Mouse (Mus musculus) embryonic stem cell, embryonic (primary cell): ENCODE data around the gene Tpd52l2.

Experiments
- CTCF ChIA-PET, 4 experiments: fragments of 300-600 bp in 2 of 4; fragments of 350-600 bp in 2 of 4; sonication (Branson Sonifier 250); formaldehyde crosslinking; loops; one replicate each; lab custom pipeline; 2022; ENCODE audit warnings: inconsistent platforms in 2 of 4; lab: Charles Lee
- POLR2A ChIA-PET, 4 experiments: fragments of 300-600 bp in 2 of 4; fragments of 350-600 bp in 2 of 4; sonication (Branson Sonifier 250); formaldehyde crosslinking; loops; one replicate each; lab custom pipeline; 2022; ENCODE audit warnings: antibody characterized with exemption in 4 of 4, inconsistent platforms in 1 of 4; lab: Charles Lee

The Tpd52l2 gene

GRCm38 (mm10) chr2:181497548-181497875 is 570 bp downstream of the Tpd52l2 start:
- CTCF ChIA-PET: interaction anchor here in 3 of 4 experiments (0.6 to 2.4 kb wide), 17 partner anchors 10 to 311 kb away, joined by 3 to 19 read pairs (median 5); partner anchors contain the start of genes Dnajc5 (in 2 of the 3) and Ppdpf (in 2 of the 3)
- POLR2A ChIA-PET: interaction anchor here (0.6 to 13.6 kb wide), 33 partner anchors 8 to 577 kb away, joined by 3 to 95 read pairs (median 5); partner anchors contain the start of genes Dnajc5 (in 4 of the 4), Arfrp1 (in 1 of the 4), Rtel1 (in 1 of the 4) and Samd10 (in 1 of the 4)

- ChIA-PET POLR2A (interaction anchor here in 3 of 4 experiments (0.6 to 13.6 kb wide), 10 partner anchors 9 to 178 kb away, joined by 3 to 95 read pairs (median 4); partner anchors contain the start of genes Dnajc5 (in 2 of the 3) and Zbtb46 (in 1 of the 3)), CTCF (interaction anchor here in 2 of 4 experiments (0.5 to 0.8 kb wide), 2 partner anchors 13 to 21 kb away, joined by 3 to 5 read pairs; partner anchors contain the start of gene Dnajc5 (in 1 of the 2))
Observed at GRCm38 (mm10) chr2:181498644-181499043, 1.7 kb downstream of the Tpd52l2 start.

- CTCF ChIA-PET: interaction anchor here in 1 of 4 experiments (1.0 kb wide), 1 partner anchor 56 kb away, joined by 4 read pairs; no protein-coding TSS in a partner anchor
- POLR2A ChIA-PET: interaction anchor here in 2 of 4 experiments (2.1 to 3.0 kb wide), 2 partner anchors 11 to 12 kb away, joined by 10 to 16 read pairs; partner anchors contain the start of genes Dnajc5 (in 1 of the 2) and Tpd52l2 (in 1 of the 2)
Observed at GRCm38 (mm10) chr2:181509191-181509590, 12.2 kb downstream of the Tpd52l2 start.

GRCm38 (mm10) chr2:181511231-181511630 is 14.3 kb downstream of the Tpd52l2 start:
- ChIA-PET CTCF (interaction anchor here in 1 of 4 experiments (1.7 kb wide), 1 partner anchor 12 kb away, joined by 9 read pairs; no protein-coding TSS in a partner anchor), POLR2A (interaction anchor here (0.6 to 1.9 kb wide), 12 partner anchors 9 to 204 kb away, joined by 3 to 22 read pairs (median 5); partner anchors contain the start of genes Dnajc5 (in 3 of the 4), Tpd52l2 (in 2 of the 4) and Oprl1 (in 1 of the 4))

- ChIA-PET CTCF (interaction anchor here (1.1 to 2.1 kb wide), 7 partner anchors 11 to 160 kb away, joined by 3 to 7 read pairs (median 5); partner anchors contain the start of gene Tpd52l2 (in 1 of the 4)), POLR2A (interaction anchor here in 3 of 4 experiments (0.6 to 9.5 kb wide), 52 partner anchors 8 to 332 kb away, joined by 3 to 95 read pairs (median 5); partner anchors contain the start of genes Tpd52l2 (in 3 of the 3), Abhd16b (in 2 of the 3), Ppdpf (in 2 of the 3) and Samd10 (in 2 of the 3))
Observed at GRCm38 (mm10) chr2:181519201-181519600, 22.3 kb downstream of the Tpd52l2 start.

- POLR2A ChIA-PET: interaction anchor here (0.6 to 9.5 kb wide), 108 partner anchors 9 to 811 kb away, joined by 3 to 95 read pairs (median 4); partner anchors contain the start of genes Samd10 (in 4 of the 4), Tpd52l2 (in 4 of the 4), Abhd16b (in 2 of the 4) and Arfrp1 (in 2 of the 4)
- CTCF ChIA-PET: interaction anchor here (0.6 to 2.7 kb wide), 22 partner anchors 8 to 524 kb away, joined by 3 to 15 read pairs (median 4); partner anchors contain the start of genes Tpd52l2 (in 2 of the 4), Abhd16b (in 1 of the 4) and Ppdpf (in 1 of the 4)
Observed at GRCm38 (mm10) chr2:181520118-181520935, 23.4 kb downstream of the Tpd52l2 start, which contains the start of gene Dnajc5. Gene Dnajc5 (plus strand): TSS chr2:181520485.

GRCm38 (mm10) chr2:181520936-181521227 is 23.9 kb downstream of the Tpd52l2 start:
- POLR2A ChIA-PET: interaction anchor here (0.8 to 9.5 kb wide), 57 partner anchors 8 to 811 kb away, joined by 3 to 95 read pairs (median 6); partner anchors contain the start of genes Tpd52l2 (in 3 of the 4), Abhd16b (in 2 of the 4), Arfrp1 (in 2 of the 4) and Samd10 (in 2 of the 4)
- CTCF ChIA-PET: interaction anchor here in 1 of 4 experiments (1.2 to 2.7 kb wide), 6 partner anchors 8 to 158 kb away, joined by 3 to 15 read pairs (median 6); partner anchors contain the start of genes Abhd16b and Tpd52l2

GRCm38 (mm10) chr2:181521491-181521890 is 24.5 kb downstream of the Tpd52l2 start:
- ChIA-PET CTCF (interaction anchor here in 1 of 4 experiments (2.7 kb wide), 1 partner anchor 157 kb away, joined by 15 read pairs; no protein-coding TSS in a partner anchor), POLR2A (interaction anchor here in 3 of 4 experiments (0.6 to 9.5 kb wide), 16 partner anchors 9 to 333 kb away, joined by 3 to 95 read pairs (median 16); partner anchors contain the start of genes Abhd16b (in 2 of the 3) and Tpd52l2 (in 2 of the 3))

GRCm38 (mm10) chr2:181522811-181523210 is 25.9 kb downstream of the Tpd52l2 start:
- POLR2A ChIA-PET: interaction anchor here (0.6 to 9.5 kb wide), 21 partner anchors 8 to 216 kb away, joined by 3 to 95 read pairs (median 4); partner anchors contain the start of genes Samd10 (in 2 of the 4), Arfrp1 (in 1 of the 4), Tpd52l2 (in 1 of the 4) and Zgpat (in 1 of the 4)
- CTCF ChIA-PET: interaction anchor here (0.5 to 2.7 kb wide), 57 partner anchors 9 to 556 kb away, joined by 3 to 16 read pairs (median 4); partner anchors contain the start of genes Tpd52l2 (in 2 of the 4), Abhd16b (in 1 of the 4), Arfgap1 (in 1 of the 4) and Ppdpf (in 1 of the 4)

- POLR2A ChIA-PET: interaction anchor here in 2 of 4 experiments (1.4 to 1.6 kb wide), 3 partner anchors 13 to 144 kb away, joined by 3 to 4 read pairs (median 3); partner anchors contain the start of gene Abhd16b (in 1 of the 2)
- CTCF ChIA-PET: interaction anchor here in 1 of 4 experiments (1.2 kb wide), 1 partner anchor 55 kb away, joined by 3 read pairs; no protein-coding TSS in a partner anchor
Observed at GRCm38 (mm10) chr2:181525526-181525925, 28.6 kb downstream of the Tpd52l2 start.

- ChIA-PET POLR2A (interaction anchor here in 3 of 4 experiments (0.8 to 6.0 kb wide), 10 partner anchors 8 to 52 kb away, joined by 3 to 46 read pairs (median 3); partner anchors contain the start of genes Dnajc5 (in 3 of the 3) and Tpd52l2 (in 1 of the 3)), CTCF (interaction anchor here in 1 of 4 experiments (0.9 kb wide), 1 partner anchor 9 kb away, joined by 3 read pairs; the partner anchor contains the start of gene Dnajc5)
Observed at GRCm38 (mm10) chr2:181529076-181529475, 32.1 kb downstream of the Tpd52l2 start.

GRCm38 (mm10) chr2:181532589-181532988 is 35.6 kb downstream of the Tpd52l2 start:
- ChIA-PET CTCF (interaction anchor here in 2 of 4 experiments (0.6 to 2.7 kb wide), 4 partner anchors 10 to 516 kb away, joined by 4 to 12 read pairs (median 8); no protein-coding TSS in a partner anchor), POLR2A (interaction anchor here in 2 of 4 experiments (0.5 to 6.0 kb wide), 13 partner anchors 8 to 89 kb away, joined by 3 to 46 read pairs (median 8); partner anchors contain the start of genes Dnajc5 (in 2 of the 2) and Tpd52l2 (in 2 of the 2))

GRCm38 (mm10) chr2:181536410-181536809 is 39.5 kb downstream of the Tpd52l2 start:
- CTCF ChIA-PET: interaction anchor here in 2 of 4 experiments (1.3 to 2.6 kb wide), 2 partner anchors 13 to 14 kb away, joined by 6 to 10 read pairs; no protein-coding TSS in a partner anchor
- POLR2A ChIA-PET: interaction anchor here in 1 of 4 experiments (0.8 to 3.2 kb wide), 3 partner anchors 14 to 166 kb away, joined by 3 to 11 read pairs (median 4); no protein-coding TSS in a partner anchor

GRCm38 (mm10) chr2:181537444-181538047 is 40.6 kb downstream of the Tpd52l2 start:
- CTCF ChIA-PET: interaction anchor here in 2 of 4 experiments (0.7 to 2.6 kb wide), 8 partner anchors 15 to 350 kb away, joined by 3 to 10 read pairs (median 3); partner anchors contain the start of genes Dnajc5 (in 1 of the 2) and Ppdpf (in 1 of the 2)

GRCm38 (mm10) chr2:181541761-181542380 is 44.9 kb downstream of the Tpd52l2 start:
- CTCF ChIA-PET: interaction anchor here in 2 of 4 experiments (0.6 to 2.2 kb wide), 3 partner anchors 27 to 137 kb away, joined by 3 to 11 read pairs (median 3); no protein-coding TSS in a partner anchor
- POLR2A ChIA-PET: interaction anchor here in 2 of 4 experiments (0.6 to 2.6 kb wide), 9 partner anchors 9 to 157 kb away, joined by 3 to 9 read pairs (median 3); partner anchors contain the start of gene Dnajc5 (in 2 of the 2)

More at GRCm38 (mm10) chr2:181537444-181538047, 40.6 kb downstream of the Tpd52l2 start:
- POLR2A ChIA-PET: interaction anchor here (0.6 to 2.1 kb wide), 15 partner anchors 15 to 173 kb away, joined by 3 to 17 read pairs (median 4); partner anchors contain the start of genes Dnajc5 (in 3 of the 4), Abhd16b (in 1 of the 4) and Zgpat (in 1 of the 4)
